Mouse (Mus musculus) thymus, postnatal 25 days (tissue): Measurements from ENCODE around the gene Nkx1-2.

Source experiments
- DNase-seq: peaks from one replicate; pipeline ENCODE4 v3.0.0; 2022

Nkx1-2 gene

GRCm38 (mm10) chr7:132559138-132559766 lies 40.2 kb downstream of the Nkx1-2 start:
- DNase-seq = no peak

DNA sequence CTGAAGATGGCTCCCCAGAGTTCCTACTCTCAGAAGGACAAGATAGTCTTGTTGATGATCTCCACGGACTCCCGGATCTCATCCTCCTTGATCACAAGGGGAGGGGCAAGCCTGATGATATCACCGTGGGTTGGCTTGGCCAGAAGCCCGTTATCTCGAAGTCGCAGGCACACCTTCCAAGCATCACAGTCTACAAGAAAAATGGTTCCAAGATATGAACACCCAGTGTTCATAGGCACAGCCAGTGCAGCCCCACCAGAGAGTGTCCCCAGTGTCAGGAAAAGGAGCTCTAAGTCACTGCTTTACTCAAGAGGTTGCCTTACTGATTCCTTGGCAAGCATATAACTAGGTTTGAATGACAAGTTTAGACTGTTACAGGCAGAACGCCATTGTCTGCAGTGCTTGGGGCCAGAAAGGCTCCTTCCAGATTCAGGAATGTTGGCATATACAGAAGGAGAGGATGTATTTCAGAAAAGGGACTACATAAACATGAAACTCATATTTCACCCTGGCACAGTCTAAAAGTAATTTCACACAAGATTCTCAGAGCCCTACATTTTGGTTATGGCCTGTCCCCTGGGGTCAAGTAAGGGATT lies 41.2 kb downstream of the Nkx1-2 start:
- no peak for DNase-seq

DNA sequence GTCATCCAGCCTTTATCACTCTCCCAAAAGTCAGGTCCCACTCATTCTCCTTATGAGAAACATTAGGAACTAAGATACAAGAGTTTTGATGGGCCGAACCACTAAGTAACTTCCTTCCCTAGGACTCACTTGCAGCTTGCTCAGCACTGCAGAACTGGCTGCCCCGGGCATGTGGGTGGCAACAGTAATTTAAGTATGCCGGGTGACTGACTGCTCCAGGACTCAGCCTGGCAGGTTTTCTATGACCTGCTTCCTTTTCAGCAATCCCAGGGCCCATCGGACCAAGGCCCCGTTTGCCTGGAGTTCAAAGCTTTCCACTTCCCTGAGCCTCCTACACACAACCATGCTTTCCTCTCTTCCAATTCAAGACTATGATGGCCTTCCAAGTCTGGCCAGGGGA lies 42.9 kb downstream of the Nkx1-2 start:
- DNase-seq = no peak

- DNase-seq = no peak
Measured at GRCm38 (mm10) chr7:132555911-132556310, 43.5 kb downstream of the Nkx1-2 start.

- DNase-seq = no peak
Measured at GRCm38 (mm10) chr7:132554091-132554490, 45.3 kb downstream of the Nkx1-2 start.

GRCm38 (mm10) chr7:132551351-132552126 lies 47.9 kb downstream of the Nkx1-2 start:
- DNase-seq = peak; percentile 96

GRCm38 (mm10) chr7:132547126-132547525 lies 52.3 kb downstream of the Nkx1-2 start:
- DNase-seq = no peak
